Mouse (Mus musculus) inflammation-experienced regulatory T-cells (primary cell): ENCODE data around the gene Foxj3. TPM values are rescaled to one million over a fixed set of nuclear protein-coding genes. Genes with fewer than 3 reads are reported as not detected.

Source experiments
- polyA plus RNA-seq, 2 experiments: library from polyadenylated mRNA; unstranded; fragments of 100-300 nt; shearing (Covaris generic); gene quantifications; one replicate each; pipeline ENCODE4 v1.2.1; 2017

The Foxj3 gene
- polyA plus RNA-seq: 10 to 100 TPM; 35.1 to 39.6 TPM

GRCm38 (mm10) chr4:119536615-119537014 lies at the start of gene Foxj3:
Gene Foxj3 (plus strand): TSS chr4:119537004.

GRCm38 (mm10) chr4:119492291-119492932 lies 44.4 kb upstream of the Foxj3 start, which contains the start of gene Rimkla:
Gene Rimkla (minus strand): TSS chr4:119492628.

DNA sequence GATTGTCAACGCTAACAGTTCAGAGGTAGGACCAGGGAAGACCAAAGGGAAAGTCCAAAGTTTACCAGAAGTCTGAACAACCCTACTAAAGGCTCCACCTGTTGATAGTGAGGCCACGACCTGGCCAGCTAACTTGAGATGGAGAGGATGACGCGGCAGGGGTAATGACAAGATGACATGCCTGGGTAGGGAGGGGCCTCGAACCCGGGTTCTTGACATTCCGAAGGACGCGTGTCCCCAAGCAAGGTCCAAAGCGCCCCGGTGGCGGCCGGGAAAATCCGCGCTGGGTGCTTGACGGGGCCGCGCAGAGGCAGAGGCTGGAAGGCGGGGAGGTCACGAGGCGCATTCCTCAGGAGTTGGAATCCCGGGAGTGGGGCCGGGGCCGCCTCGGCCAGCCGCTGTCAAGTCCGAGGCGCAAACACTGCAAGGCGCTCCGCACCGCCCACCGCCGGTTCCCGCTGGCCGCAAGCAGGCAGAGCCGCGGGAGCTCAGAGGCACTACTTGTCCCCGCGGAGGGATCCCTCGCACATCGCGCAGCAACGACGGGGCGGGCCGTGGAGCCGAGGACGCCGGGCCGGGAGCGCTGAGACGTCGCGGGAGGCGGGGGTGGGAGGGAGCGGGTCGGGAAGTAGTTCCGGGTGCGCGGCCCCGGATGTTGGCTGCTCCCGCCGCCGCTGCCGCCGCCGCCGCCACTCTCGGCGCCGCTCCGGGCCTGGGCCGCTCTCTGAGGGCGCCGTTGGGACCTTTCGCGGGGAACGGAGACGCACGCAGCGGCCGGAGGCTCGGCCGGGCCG lies 2.4 kb downstream of the Foxj3 start, which contains the start of gene Frg2f1:
TSS of gene Frg2f1 (minus strand) at position 499 of the 794 bp plus-strand sequence.

DNA sequence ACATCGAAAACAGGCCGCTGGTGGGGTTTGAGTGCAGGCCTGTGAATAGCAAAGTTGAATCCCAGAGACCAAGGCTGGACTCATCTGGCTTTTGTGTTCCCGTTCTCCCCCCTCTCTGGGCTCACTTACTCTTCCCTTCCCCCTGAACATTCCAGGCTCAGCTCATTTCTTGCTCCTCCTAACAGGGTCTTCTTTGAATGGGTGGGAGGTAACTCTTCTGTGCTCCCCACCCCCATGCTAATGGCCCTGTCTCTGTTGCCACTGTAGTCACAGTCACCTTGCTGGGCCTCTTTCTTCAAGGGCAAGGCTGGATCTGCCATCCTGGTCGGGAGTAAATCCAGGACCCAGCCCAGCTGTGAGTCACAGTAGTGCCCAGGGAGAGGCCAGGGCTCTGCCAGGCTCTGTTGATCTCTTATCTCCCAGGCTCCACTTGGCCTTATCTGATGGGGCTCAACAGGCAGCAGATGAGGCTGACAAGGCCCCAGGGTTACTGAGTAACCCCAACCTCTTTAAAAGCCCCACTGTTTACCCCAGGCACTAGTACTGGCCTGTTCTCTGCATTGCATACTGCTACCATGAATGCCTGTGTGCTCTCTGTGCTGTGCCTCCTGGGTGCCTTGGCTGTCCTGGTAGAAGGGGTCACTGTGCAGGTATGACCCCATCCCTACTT lies 100.5 kb downstream of the Foxj3 start, which contains the start of gene Guca2a:
TSS of gene Guca2a (plus strand) at position 529 of the 670 bp plus-strand sequence.

DNA sequence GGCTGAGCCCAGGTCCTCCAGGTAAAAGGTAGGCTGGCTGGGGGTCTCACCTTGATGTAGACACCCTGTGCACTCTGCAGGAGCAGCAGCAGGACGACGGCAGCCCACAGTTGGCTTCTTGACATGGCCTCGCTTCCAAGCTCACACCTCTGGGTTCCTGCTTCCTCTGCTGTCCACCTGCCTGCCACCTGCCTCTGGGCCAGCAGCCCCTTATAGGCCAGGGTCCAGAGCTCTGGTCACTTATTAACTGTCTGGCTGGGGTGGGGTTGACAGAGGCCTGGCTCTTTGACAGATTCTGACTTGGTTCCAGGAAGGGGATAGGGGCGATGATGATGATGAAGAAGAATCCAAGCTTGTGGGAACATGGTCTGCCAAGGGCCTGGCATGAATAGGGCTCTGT lies 121.9 kb downstream of the Foxj3 start, which contains the start of gene Guca2b:
TSS of gene Guca2b (minus strand) at position 224 of the 400 bp plus-strand sequence.

Other genes with a start within 250 kb of the Foxj3 start
- gene Ybx1, start 242.4 kb upstream of the Foxj3 start, polyA plus RNA-seq: 100 to 1,000 TPM; 412 to 447 TPM
- gene Ppih, start 216.5 kb upstream of the Foxj3 start, polyA plus RNA-seq: 10 to 100 TPM; 33.5 to 41.9 TPM
- gene Ccdc30, start 121.5 kb upstream of the Foxj3 start, polyA plus RNA-seq: 1 to 10 TPM; 3.0 to 5.3 TPM
- 10 to 100 TPM; 50.1 to 67.5 TPM for gene Ppcs, start 114.6 kb upstream of the Foxj3 start, polyA plus RNA-seq
- under 1 TPM in 1 of 2 experiments, not detected in 1; 0.89 TPM for gene Zmynd12, start 114.2 kb upstream of the Foxj3 start, polyA plus RNA-seq
- under 1 TPM in 1 of 2 experiments, not detected in 1; 0.35 TPM for gene Rimkla, start 44.4 kb upstream of the Foxj3 start, polyA plus RNA-seq
- 1 to 10 TPM; 3.4 to 6.7 TPM for gene Frg2f1, start 2.5 kb downstream of the Foxj3 start, polyA plus RNA-seq
- not detected for gene Guca2a, start 100.7 kb downstream of the Foxj3 start, polyA plus RNA-seq
- not detected for gene Guca2b, start 122.0 kb downstream of the Foxj3 start, polyA plus RNA-seq
- gene Hivep3, start 196.8 kb downstream of the Foxj3 start, polyA plus RNA-seq: 10 to 100 TPM; 36.5 to 73.4 TPM